Mouse (Mus musculus) heart, embryonic 14.5 days (tissue): ENCODE measurements around the gene Gpd2. TPM values are rescaled to one million over a fixed set of nuclear protein-coding genes. Genes with fewer than 3 reads are reported as not detected.

Source experiments
- ATAC-seq: fragments of 200-750 bp; cut with Nextera tagmentation; 2 replicates; pipeline ENCODE4 v1.8.0; 2017; ENCODE audit warnings: low read depth, moderate TSS enrichment; ENCODE audit not compliant: insufficient number of reproducible peaks, insufficient read depth, low FRiP score
- H3K27ac ChIP-seq, 2 experiments: fragments of 200-500 bp in 1 of 2; fragments of 300-500 bp in 1 of 2; sonication (generic) in 1 of 2; replicated peaks in 1 of 2; 2 replicates each; pipeline ENCODE4 v1.5.1; 2012 to 2014; ENCODE audit warnings: low read depth in 2 of 2, low read length in 2 of 2, control low read depth in 1 of 2, mild to moderate bottlenecking in 1 of 2, mixed read lengths in 1 of 2; ENCODE audit not compliant: control insufficient read depth in 1 of 2, insufficient read depth in 1 of 2
- H3K27me3 ChIP-seq: fragments of 300-500 bp; sonication (generic); 2 replicates; pipeline ENCODE4 v1.6.1; 2014; ENCODE audit warnings: mild to moderate bottlenecking, low read length, control low read depth; ENCODE audit not compliant: control insufficient read depth, insufficient read depth
- H3K36me3 ChIP-seq: fragments of 300-500 bp; sonication (generic); 2 replicates; pipeline ENCODE4 v1.6.1; 2014; ENCODE audit warnings: mild to moderate bottlenecking, control low read depth, low read length, mixed read lengths; ENCODE audit not compliant: control insufficient read depth, insufficient read depth
- H3K4me1 ChIP-seq, 2 experiments: fragments of 200-500 bp in 1 of 2; fragments of 300-500 bp in 1 of 2; sonication (generic) in 1 of 2; 2 replicates each; pipeline ENCODE4 v1.6.1; 2012 to 2014; ENCODE audit warnings: low read length in 2 of 2, control low read depth in 1 of 2, mixed read lengths in 1 of 2; ENCODE audit not compliant: control insufficient read depth in 2 of 2, insufficient read depth in 2 of 2
- H3K4me2 ChIP-seq: fragments of 300-500 bp; sonication (generic); 2 replicates; pipeline ENCODE4 v1.6.1; 2014; ENCODE audit warnings: mild to moderate bottlenecking, low read length
- H3K4me3 ChIP-seq, 2 experiments: fragments of 200-500 bp in 1 of 2; fragments of 300-500 bp in 1 of 2; sonication (generic) in 1 of 2; 2 replicates each; pipeline ENCODE4 v1.5.1; 2012 to 2014; ENCODE audit warnings: low read length in 2 of 2, mild to moderate bottlenecking in 2 of 2, control low read depth in 1 of 2, low read depth in 1 of 2, moderate library complexity in 1 of 2; ENCODE audit not compliant: control insufficient read depth in 1 of 2, insufficient read depth in 1 of 2
- H3K9ac ChIP-seq: fragments of 300-500 bp; sonication (generic); 2 replicates; pipeline ENCODE4 v1.6.1; 2014; ENCODE audit warnings: mild to moderate bottlenecking, low read length
- H3K9me3 ChIP-seq: fragments of 300-500 bp; sonication (generic); 2 replicates; pipeline ENCODE4 v1.6.1; 2016; ENCODE audit warnings: low read length, control low read depth; ENCODE audit not compliant: control insufficient read depth
- WGBS: fragments of 180-500 bp; shearing (Covaris S2); extraction: QIAGEN DNeasy Blood & Tissue Kit; methylation state at CpG from one replicate; pipeline ENCODE4 v1.1.7; 2014; 5-methylcytosine and 5-hydroxymethylcytosine counted together
- polyA plus RNA-seq: library from polyadenylated mRNA; unstranded; fragments of >200 nt; fragmentation: Nextera tagmentation; extraction: Ambion mirVana; gene quantifications from 2 replicates; pipeline ENCODE4 v1.2.1, GENCODE M21; 2014

Gene Gpd2
- polyA plus RNA-seq, 1 experiment from 2014 or later = 13.3 TPM

GRCm38 (mm10) chr2:57237026-57237425 is 409 bp upstream of the Gpd2 start:
- H3K9ac ChIP-seq = peak overlapping the region; percentile 88
- no peak overlapping the region for H3K27ac ChIP-seq
- no peaks in the 10 kb centered on the region for H3K27me3 ChIP-seq
- H3K9me3 ChIP-seq = no peaks in the 10 kb centered on the region
- WGBS = 46% methylated on average over 6 of the region's 6 CpGs
- no peak for ATAC-seq
- H3K36me3 ChIP-seq = no peaks in the 10 kb centered on the region
- H3K4me2 ChIP-seq = peak overlapping the region; percentile 81
- H3K4me3 ChIP-seq = peak overlapping the region in 1 of 2 experiments; percentile 75; a peak in 1 of 4 replicates
- peaks cover 0 to 5% of the 10 kb centered on the region in 2 experiments; a peak in 1 of 4 replicates for H3K4me1 ChIP-seq

- peak; percentile 88 for ATAC-seq
- H3K27me3 ChIP-seq = no peaks in the 10 kb centered on the region
- peak overlapping the region; percentile 75 to 80 for H3K4me3 ChIP-seq
- peak overlapping the region; percentile 88 for H3K9ac ChIP-seq
- H3K36me3 ChIP-seq = no peaks in the 10 kb centered on the region
- WGBS = under 1% methylated on average over 60 of the region's 69 CpGs
- peak overlapping the region; percentile 81 for H3K4me2 ChIP-seq
- peak overlapping the region; percentile 54 to 75; a peak in 3 of 4 replicates for H3K27ac ChIP-seq
- no peaks in the 10 kb centered on the region for H3K9me3 ChIP-seq
- H3K4me1 ChIP-seq = peaks cover 0 to 5% of the 10 kb centered on the region in 2 experiments; a peak in 1 of 4 replicates
Measured at GRCm38 (mm10) chr2:57237920-57238613, 632 bp downstream of the Gpd2 start.

GRCm38 (mm10) chr2:57238614-57239165 is 1.3 kb downstream of the Gpd2 start:
- peak overlapping the region; percentile 75 to 80 for H3K4me3 ChIP-seq
- H3K27ac ChIP-seq = peak overlapping the region in 1 of 2 experiments; percentile 9; a peak in 1 of 4 replicates
- no peaks in the 10 kb centered on the region for H3K9me3 ChIP-seq
- H3K9ac ChIP-seq = peak overlapping the region; percentile 88
- H3K27me3 ChIP-seq = no peaks in the 10 kb centered on the region
- H3K4me2 ChIP-seq = peak overlapping the region; percentile 81
- peaks cover 0 to 5% of the 10 kb centered on the region in 2 experiments; a peak in 1 of 4 replicates for H3K4me1 ChIP-seq
- WGBS = 5% methylated on average over 17 of the region's 17 CpGs
- no peaks in the 10 kb centered on the region for H3K36me3 ChIP-seq
- no peak; the same call in 1 of the 2 replicates for ATAC-seq

- Histone ChIP-seq H3K27ac (no peak overlapping the region), H3K4me2 (no peak overlapping the region), H3K9me3 (no peaks in the 10 kb centered on the region), H3K4me1 (peaks cover 0 to 5% of the 10 kb centered on the region in 2 experiments; a peak in 1 of 4 replicates), H3K4me3 (no peak overlapping the region), H3K36me3 (no peaks in the 10 kb centered on the region), H3K9ac (no peak overlapping the region), H3K27me3 (no peaks in the 10 kb centered on the region)
- ATAC-seq = no peak
- 39% methylated on average over 2 of the region's 2 CpGs for WGBS
Measured at GRCm38 (mm10) chr2:57239356-57239755, 1.9 kb downstream of the Gpd2 start.

- H3K36me3 ChIP-seq = no peaks in the 10 kb centered on the region
- H3K4me1 ChIP-seq = no peaks in the 10 kb centered on the region
- no peak overlapping the region for H3K4me3 ChIP-seq
- no peak for ATAC-seq
- no peak overlapping the region for H3K4me2 ChIP-seq
- H3K27me3 ChIP-seq = no peaks in the 10 kb centered on the region
- no peak overlapping the region for H3K9ac ChIP-seq
- no peaks in the 10 kb centered on the region for H3K9me3 ChIP-seq
- 63% methylated on average over 5 of the region's 5 CpGs for WGBS
- no peak overlapping the region for H3K27ac ChIP-seq
Measured at GRCm38 (mm10) chr2:57243987-57244386, 6.6 kb downstream of the Gpd2 start.

GRCm38 (mm10) chr2:57245721-57246328 is 8.4 kb downstream of the Gpd2 start:
- Histone ChIP-seq H3K4me2 (no peak overlapping the region), H3K4me1 (no peaks in the 10 kb centered on the region), H3K27me3 (no peaks in the 10 kb centered on the region), H3K9ac (no peak overlapping the region), H3K4me3 (no peak overlapping the region), H3K27ac (no peak overlapping the region), H3K36me3 (no peaks in the 10 kb centered on the region), H3K9me3 (no peaks in the 10 kb centered on the region)
- WGBS = 92% methylated on average over 6 of the region's 6 CpGs
- ATAC-seq = no peak

- Histone ChIP-seq H3K36me3 (no peaks in the 10 kb centered on the region), H3K27ac (no peak overlapping the region), H3K4me1 (peaks cover 0 to under 1% of the 10 kb centered on the region in 2 experiments; a peak in 3 of 4 replicates), H3K9ac (no peak overlapping the region), H3K9me3 (no peaks in the 10 kb centered on the region), H3K4me2 (no peak overlapping the region), H3K4me3 (no peak overlapping the region), H3K27me3 (no peaks in the 10 kb centered on the region)
- no peak for ATAC-seq
- WGBS = 85% methylated on average over 3 of the region's 3 CpGs
Measured at GRCm38 (mm10) chr2:57250113-57250512, 12.7 kb downstream of the Gpd2 start.
